Mouse (Mus musculus): Measurements from ENCODE around the gene Tnfrsf26. TPM values are rescaled to one million over a fixed set of nuclear protein-coding genes. Genes with fewer than 3 reads are reported as not detected.
"Not testable (repeated sequence)": the region's sequence is repeated elsewhere in the genome, so short reads cannot be mapped to it uniquely, and the experiment has no call there.

Gene Tnfrsf26
- polyA plus RNA-seq (2012; rRNA removed), result 0.08 and 0.10 TPM in 2 replicates

DNA sequence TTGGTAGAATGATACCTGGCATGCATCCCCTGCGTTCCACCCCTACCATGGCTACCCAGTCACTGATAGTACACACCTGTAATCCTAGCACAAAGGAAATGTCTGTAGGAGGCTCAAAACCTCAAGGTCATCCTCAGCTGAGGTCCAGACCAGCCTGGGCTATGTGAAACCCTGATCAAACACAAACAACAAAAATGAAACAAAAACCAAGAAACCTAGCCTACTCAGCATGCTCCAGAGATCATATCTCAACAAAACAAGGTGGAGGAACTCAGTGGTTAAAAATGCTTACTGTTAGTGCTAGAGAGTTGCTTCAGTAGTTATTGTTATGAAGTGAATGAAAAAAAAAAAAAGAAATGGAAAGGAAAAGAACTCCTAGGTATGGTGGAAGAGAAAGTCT lies at the start of gene Tnfrsf26:
Gene Tnfrsf26 (minus strand): TSS at position 183 of the 400 bp plus-strand sequence.
- TF ChIP-seq CTCF (IDR thresholded peaks at IDR 0.05; ENCODE audit: extremely low read depth, insufficient read depth, low read length), result no peak
- no peak for TF ChIP-seq POLR2A (IDR thresholded peaks at IDR 0.05; ENCODE audit: extremely low read depth, insufficient read depth, low read length)
- Histone ChIP-seq H3K4me1 (ENCODE audit: control insufficient read depth, insufficient read depth, low read length) (no peaks in the 10 kb centered on the region), H3K4me3 (ENCODE audit: insufficient read depth, low read length) (no peak within 1 kb of the TSS), H3K27ac (ENCODE audit: insufficient read depth, low read length) (no peak within 1 kb of the TSS)

GRCm38 (mm10) chr7:143666427-143667311 lies 38.1 kb upstream of the Tnfrsf26 start:
- no peak overlapping the region for H3K4me3 ChIP-seq (ENCODE audit: insufficient read depth, low read length)
- no peak for TF ChIP-seq CTCF (IDR thresholded peaks at IDR 0.05; ENCODE audit: extremely low read depth, insufficient read depth, low read length)
- TF ChIP-seq POLR2A (IDR thresholded peaks at IDR 0.05; ENCODE audit: extremely low read depth, insufficient read depth, low read length), result no peak
- H3K4me1 ChIP-seq (ENCODE audit: control insufficient read depth, insufficient read depth, low read length), result no peaks in the 10 kb centered on the region
- H3K27ac ChIP-seq (ENCODE audit: insufficient read depth, low read length), result no peak overlapping the region

DNA sequence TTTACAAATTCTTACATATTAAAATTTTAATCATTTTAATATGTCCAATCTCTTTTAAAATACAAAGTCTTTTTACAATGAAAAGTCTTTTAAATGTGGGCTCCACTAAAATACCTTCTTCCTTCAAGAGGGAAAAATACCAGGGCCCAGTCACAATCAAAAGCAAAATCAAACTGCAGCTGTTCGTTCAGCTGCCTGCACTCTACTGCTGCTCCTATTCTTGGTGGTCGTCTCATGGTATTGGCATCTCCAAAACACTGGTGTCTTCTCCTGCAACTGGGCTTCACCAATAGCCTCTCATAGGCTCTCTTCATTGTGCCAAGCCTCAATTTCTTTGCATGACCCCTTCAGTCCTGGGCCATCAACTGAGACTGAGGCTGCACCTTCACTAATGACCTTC lies 34.9 kb upstream of the Tnfrsf26 start:
- TF ChIP-seq POLR2A (IDR thresholded peaks at IDR 0.05; ENCODE audit: extremely low read depth, insufficient read depth, low read length), result no peak
- TF ChIP-seq CTCF (IDR thresholded peaks at IDR 0.05; ENCODE audit: extremely low read depth, insufficient read depth, low read length), result no peak
- Histone ChIP-seq H3K4me3 (ENCODE audit: insufficient read depth, low read length) (no peak overlapping the region), H3K4me1 (ENCODE audit: control insufficient read depth, insufficient read depth, low read length) (no peaks in the 10 kb centered on the region), H3K27ac (ENCODE audit: insufficient read depth, low read length) (no peak overlapping the region)

DNA sequence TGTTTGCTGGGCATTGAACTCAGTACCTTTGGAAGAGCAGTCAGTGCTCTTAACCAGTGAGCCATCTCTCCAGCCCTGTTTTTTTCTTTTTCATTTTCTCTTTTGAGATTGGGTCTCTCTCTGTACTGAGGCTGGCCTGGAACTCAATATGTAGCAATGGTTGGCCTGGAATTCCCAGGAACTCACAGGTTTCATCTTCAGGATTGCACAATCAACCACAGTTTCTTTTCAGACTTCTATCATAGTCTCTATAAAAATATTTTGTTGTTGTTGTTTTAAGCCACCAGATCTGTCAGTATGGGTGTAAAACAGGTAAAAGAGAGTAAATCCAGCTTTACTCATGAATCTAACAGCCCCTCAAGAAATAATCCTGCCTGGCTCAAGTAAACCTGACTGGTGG lies 32.3 kb upstream of the Tnfrsf26 start:
- Histone ChIP-seq H3K4me1 (ENCODE audit: control insufficient read depth, insufficient read depth, low read length) (no peaks in the 10 kb centered on the region), H3K27ac (ENCODE audit: insufficient read depth, low read length) (no peak overlapping the region), H3K4me3 (ENCODE audit: insufficient read depth, low read length) (no peak overlapping the region)
- TF ChIP-seq POLR2A (IDR thresholded peaks at IDR 0.05; ENCODE audit: extremely low read depth, insufficient read depth, low read length) (no peak), CTCF (IDR thresholded peaks at IDR 0.05; ENCODE audit: extremely low read depth, insufficient read depth, low read length) (no peak)

GRCm38 (mm10) chr7:143649769-143650346 lies 21.3 kb upstream of the Tnfrsf26 start:
- not testable (repeated sequence) for H3K27ac ChIP-seq (ENCODE audit: insufficient read depth, low read length); H3K4me1 ChIP-seq (ENCODE audit: control insufficient read depth, insufficient read depth, low read length)
- peak overlapping the region; percentile 43; the same call in 1 of the 2 replicates for H3K4me3 ChIP-seq (ENCODE audit: insufficient read depth, low read length)

DNA sequence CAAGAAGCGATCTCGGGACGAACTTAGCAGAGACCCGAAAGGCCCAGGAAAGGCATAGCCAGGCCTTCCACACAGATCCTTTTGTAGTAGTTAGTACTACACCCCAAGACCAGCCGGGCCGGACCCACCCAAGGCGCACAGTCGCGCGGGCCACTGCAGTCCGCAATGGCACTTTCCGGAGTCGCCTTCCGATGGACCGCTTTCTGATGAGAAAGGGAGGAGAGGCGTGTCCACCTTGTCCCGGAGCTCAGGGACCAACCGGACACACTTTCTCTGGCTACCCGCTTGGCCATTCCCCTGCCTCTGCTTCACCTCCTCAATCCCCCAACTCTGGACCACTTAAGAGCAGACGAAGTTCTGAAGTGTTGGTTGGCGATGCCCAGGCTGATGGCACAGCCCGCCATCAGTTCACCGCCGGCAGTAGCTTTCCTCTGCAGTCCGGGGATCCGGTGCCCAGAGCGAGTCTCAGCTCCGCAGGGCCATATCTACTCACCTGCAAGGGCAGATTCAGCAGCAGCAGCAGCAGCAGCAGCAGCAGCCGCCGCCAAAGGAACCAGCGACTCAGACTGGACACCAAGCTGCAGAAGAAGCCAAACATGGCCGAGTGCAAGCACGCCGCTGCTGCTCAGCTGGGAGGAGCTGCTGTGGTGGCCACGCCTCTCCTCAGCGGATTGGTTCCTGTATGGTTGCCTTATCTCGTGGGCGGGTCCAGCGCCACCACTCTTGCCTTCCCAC lies 20.7 kb upstream of the Tnfrsf26 start, which contains the start of gene Tnfrsf22:
Gene Tnfrsf22 (minus strand): TSS at position 628 of the 735 bp plus-strand sequence.
- Histone ChIP-seq H3K4me3 (ENCODE audit: insufficient read depth, low read length) (peak within 1 kb of the TSS; percentile 43), H3K27ac (ENCODE audit: insufficient read depth, low read length) (no peak within 1 kb of the TSS), H3K4me1 (ENCODE audit: control insufficient read depth, insufficient read depth, low read length) (no peaks in the 10 kb centered on the region)
- TF ChIP-seq POLR2A (IDR thresholded peaks at IDR 0.05; ENCODE audit: extremely low read depth, insufficient read depth, low read length) (peak; percentile 30; the same call in 1 of the 2 replicates), CTCF (IDR thresholded peaks at IDR 0.05; ENCODE audit: extremely low read depth, insufficient read depth, low read length) (no peak)

GRCm38 (mm10) chr7:143643949-143644348 lies 15.4 kb upstream of the Tnfrsf26 start:
- H3K27ac ChIP-seq (ENCODE audit: insufficient read depth, low read length); H3K4me3 ChIP-seq (ENCODE audit: insufficient read depth, low read length); H3K4me1 ChIP-seq (ENCODE audit: control insufficient read depth, insufficient read depth, low read length): not testable (repeated sequence)

GRCm38 (mm10) chr7:143636674-143637073 lies 8.2 kb upstream of the Tnfrsf26 start:
- Histone ChIP-seq H3K27ac (ENCODE audit: insufficient read depth, low read length) (no peak overlapping the region), H3K4me3 (ENCODE audit: insufficient read depth, low read length) (no peak overlapping the region), H3K4me1 (ENCODE audit: control insufficient read depth, insufficient read depth, low read length) (no peaks in the 10 kb centered on the region)
- TF ChIP-seq CTCF (IDR thresholded peaks at IDR 0.05; ENCODE audit: extremely low read depth, insufficient read depth, low read length) (no peak), POLR2A (IDR thresholded peaks at IDR 0.05; ENCODE audit: extremely low read depth, insufficient read depth, low read length) (no peak)

GRCm38 (mm10) chr7:143631503-143631902 lies 3.0 kb upstream of the Tnfrsf26 start:
- no peaks in the 10 kb centered on the region for H3K4me1 ChIP-seq (ENCODE audit: control insufficient read depth, insufficient read depth, low read length)
- no peak overlapping the region for H3K4me3 ChIP-seq (ENCODE audit: insufficient read depth, low read length)
- H3K27ac ChIP-seq (ENCODE audit: insufficient read depth, low read length), result no peak overlapping the region
- TF ChIP-seq CTCF (IDR thresholded peaks at IDR 0.05; ENCODE audit: extremely low read depth, insufficient read depth, low read length), result no peak
- no peak for TF ChIP-seq POLR2A (IDR thresholded peaks at IDR 0.05; ENCODE audit: extremely low read depth, insufficient read depth, low read length)
